Mouse (Mus musculus) embryonic fibroblast, embryonic 13.5 days (primary cell): ENCODE measurements around the gene Pear1.

Source experiments
- CTCF ChIP-seq: IDR thresholded peaks from 2 replicates; pipeline ENCODE4 v1.5.1; 2011; ENCODE audit warnings: mild to moderate bottlenecking, control low read depth, low read length, moderate library complexity, borderline replicate concordance; ENCODE audit not compliant: insufficient read depth
- POLR2A ChIP-seq: IDR thresholded peaks from 2 replicates; pipeline ENCODE4 v1.6.1; 2011; ENCODE audit warnings: low read depth, mild to moderate bottlenecking, control low read depth, low read length, moderate library complexity

DNA sequence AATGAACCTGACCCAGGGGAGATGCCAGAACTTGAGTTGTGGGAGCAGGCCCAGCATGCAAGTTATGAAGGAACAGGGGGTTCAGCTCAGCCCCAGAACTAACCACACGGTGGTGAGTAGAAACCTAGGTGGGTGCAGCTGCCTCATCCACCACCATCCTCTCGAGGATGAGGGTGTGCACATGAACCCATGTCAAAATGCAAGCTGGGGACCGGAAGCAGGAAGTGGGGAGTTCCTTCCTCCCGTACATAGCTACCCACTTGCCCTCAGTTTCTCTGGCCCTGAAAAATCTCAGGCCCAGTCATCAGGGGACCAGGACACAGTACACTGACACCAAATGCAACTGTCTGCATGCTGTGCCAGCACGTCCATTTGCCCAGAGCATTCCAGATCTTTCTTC, 23.6 kb upstream of the Pear1 start:
- TF ChIP-seq POLR2A (no peak), CTCF (no peak)
